ENCODE assay signal across 17 mouse cellular contexts in genomic region chr2:91151331-91151730, GRCm38 (mm10). TPM values are rescaled to one million over a fixed set of nuclear protein-coding genes. Genes with fewer than 3 reads are reported as not detected.
"Had no signal": no experiment of that assay in that cellular context is flagged by ENCODE, and none has a peak within 500 bp of the region (broad histone marks: within the 10 kb centered on the region; RNA-seq: fewer than 3 reads in every experiment).

No protein-coding gene starts in this region.

- H3K4me1 ChIP-seq: neural tube, embryonic 13.5 days; neural tube, embryonic 15.5 days; stomach, embryonic 15.5 days had no signal

- H3K4me3 ChIP-seq: neural tube, embryonic 13.5 days; neural tube, embryonic 15.5 days; stomach, embryonic 15.5 days had no signal

- DNase-seq: retina, postnatal 1 day; right cerebral cortex, adult 18-20 months; right cerebral cortex, postnatal 14 days; right cerebral cortex, postnatal 25 days; right cerebral cortex, postnatal 4 days; spleen, adult 18-20 months; thymus, adult 18-20 months; thymus, adult 2 months; thymus, postnatal 14 days; thymus, postnatal 25 days; thymus, postnatal 36 days; thymus, postnatal 4 days had no signal

- H3K27ac ChIP-seq: neural tube, embryonic 13.5 days; neural tube, embryonic 15.5 days; stomach, embryonic 15.5 days; stomach, postnatal 0 days had no signal

- H3K4me2 ChIP-seq: neural tube, embryonic 13.5 days; neural tube, embryonic 15.5 days; stomach, embryonic 15.5 days had no signal

- H3K9me3 ChIP-seq: neural tube, embryonic 13.5 days; neural tube, embryonic 15.5 days; stomach, embryonic 15.5 days had no signal

- H3K9ac ChIP-seq: neural tube, embryonic 13.5 days; neural tube, embryonic 15.5 days; stomach, embryonic 15.5 days had no signal

- H3K27me3 ChIP-seq: neural tube, embryonic 13.5 days; neural tube, embryonic 15.5 days; stomach, embryonic 15.5 days had no signal

RNA-seq across cellular contexts. Expression of gene Mybpc3, which starts 33.4 kb away (rescaled TPM):
- polyA plus RNA-seq: neural tube, embryonic 14.5 days; neural tube, embryonic 15.5 days had no signal
